Mouse (Mus musculus) G1E (cell line): Measurements from ENCODE around the gene Actn1. TPM values are rescaled to one million over a fixed set of nuclear protein-coding genes. Genes with fewer than 3 reads are reported as not detected.

Experiments
- ATAC-seq: 2 replicates; pipeline ENCODE4 v1.8.0; 2016; ENCODE audit warnings: mild to moderate bottlenecking; ENCODE audit not compliant: insufficient number of reproducible peaks, poor library complexity, low FRiP score, severe bottlenecking; ENCODE audit errors: extremely low read depth
- DNase-seq: peaks from one replicate; pipeline ENCODE4 v3.0.0; 2012; ENCODE audit warnings: low spot score
- H3K27me3 ChIP-seq: 2 replicates; pipeline ENCODE4 v1.6.1; 2012; ENCODE audit warnings: mild to moderate bottlenecking, low read length, inconsistent platforms; ENCODE audit not compliant: insufficient read depth
- H3K36me3 ChIP-seq: replicated peaks from 2 replicates; pipeline ENCODE3; 2012; ENCODE audit warnings: mild to moderate bottlenecking, inconsistent platforms
- H3K4me1 ChIP-seq: 2 replicates; pipeline ENCODE4 v1.6.1; 2012; ENCODE audit warnings: low read depth, low read length, inconsistent platforms, mixed read lengths; ENCODE audit not compliant: insufficient read depth
- H3K4me3 ChIP-seq: 2 replicates; pipeline ENCODE4 v1.5.1; 2012; ENCODE audit warnings: low read depth, mild to moderate bottlenecking, inconsistent platforms, low read length, moderate library complexity, mixed read lengths
- H3K9me3 ChIP-seq: replicated peaks from 2 replicates; pipeline ENCODE4 v1.6.1; 2012; ENCODE audit warnings: inconsistent platforms
- CTCF ChIP-seq: IDR thresholded peaks from 2 replicates; pipeline ENCODE4 v1.5.1; 2012; ENCODE audit warnings: low read depth, low read length, inconsistent platforms, mixed read lengths
- GATA1 ChIP-seq: IDR thresholded peaks from 2 replicates; pipeline ENCODE4 v1.6.1; 2012; ENCODE audit warnings: borderline replicate concordance, low read length, inconsistent platforms, mixed read lengths
- GATA2 ChIP-seq: IDR thresholded peaks from 2 replicates; pipeline ENCODE4 v1.6.1; 2012; ENCODE audit warnings: low read depth, low read length, inconsistent platforms, borderline replicate concordance
- POLR2AphosphoS5 ChIP-seq: IDR thresholded peaks from 2 replicates; pipeline ENCODE4 v1.6.1; 2012; ENCODE audit warnings: low read depth, low read length, inconsistent platforms; ENCODE audit not compliant: insufficient replicate concordance
- TAL1 ChIP-seq: conservative IDR thresholded peaks from 2 replicates; pipeline ENCODE4 v1.6.1; 2012; ENCODE audit warnings: low read depth, low read length, inconsistent platforms, mixed read lengths
- polyA plus RNA-seq: library from polyadenylated mRNA; stranded (reverse); fragments of >175 nt; gene quantifications from 2 replicates; pipeline ENCODE4 v1.2.3, GENCODE M21; 2012
- total RNA-seq, 2 experiments: library from RNA; stranded (forward) in 1 of 2; stranded (reverse) in 1 of 2; fragments of 200-1000 nt in 1 of 2; fragments of >200 nt in 1 of 2; fragmentation: Nextera tagmentation in 1 of 2; gene quantifications; 2 replicates each; pipeline ENCODE4 v1.2.3; 2014 to 2017

Gene Actn1
- total and polyA plus RNA-seq, 3 experiments: 0.38 to 0.83 (median 0.40) TPM

DNA sequence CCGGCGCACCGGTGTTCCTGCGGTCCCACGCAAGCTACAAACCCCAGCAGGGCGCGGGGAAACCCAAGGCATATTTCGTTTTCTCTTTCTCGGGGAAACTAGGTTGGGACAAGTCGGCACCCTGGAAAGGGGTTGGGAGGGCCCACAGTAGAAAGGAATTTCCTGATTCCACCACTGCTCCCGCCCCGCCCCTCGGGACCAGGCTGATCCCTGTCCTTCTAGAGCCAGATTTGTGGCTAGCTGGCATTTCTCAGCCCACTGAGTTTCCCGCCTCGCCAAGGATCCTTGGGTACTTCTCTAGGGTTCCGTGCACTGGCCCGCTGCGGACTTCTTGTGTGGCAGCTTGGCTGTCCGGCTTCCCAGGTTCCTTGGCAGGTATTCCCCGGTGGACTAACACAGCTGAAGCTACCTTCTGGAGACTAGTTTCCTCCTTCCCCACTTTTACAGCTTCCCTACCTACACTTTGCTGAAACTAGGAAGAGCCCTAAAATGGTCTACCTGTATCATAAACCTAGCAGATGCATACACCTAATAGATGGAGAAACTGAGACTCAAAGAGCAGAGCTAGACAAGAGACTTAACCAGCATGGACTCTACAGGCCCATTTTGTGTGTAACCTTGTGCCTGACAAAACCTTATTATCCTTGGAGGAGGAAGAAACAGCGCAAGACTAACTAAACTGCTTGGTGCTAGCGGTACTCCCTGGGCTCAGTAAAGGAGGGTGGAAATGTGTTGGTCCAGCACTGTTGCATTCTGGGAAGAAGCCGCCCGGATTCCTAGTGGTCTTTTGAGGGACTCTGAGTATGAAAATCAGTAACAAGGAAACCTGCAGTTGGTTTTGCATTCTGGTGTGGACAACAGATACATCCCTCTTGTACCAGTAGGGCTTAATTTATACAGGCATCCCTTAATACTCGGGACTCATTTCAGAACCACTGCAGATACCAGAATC is 849 bp upstream of the Actn1 start:
- Histone ChIP-seq H3K9me3 (no peaks in the 10 kb centered on the region; the same call in 1 of the 2 replicates), H3K4me1 (peaks cover 4% of the 10 kb centered on the region; the same call in 1 of the 2 replicates), H3K27me3 (peaks cover 47% of the 10 kb centered on the region), H3K4me3 (no peak overlapping the region), H3K36me3 (no peaks in the 10 kb centered on the region)
- ATAC-seq (no peak), DNase-seq (no peak)
- TF ChIP-seq GATA1 (no peak), TAL1 (no peak), GATA2 (no peak), CTCF (no peak), POLR2AphosphoS5 (no peak)

DNA sequence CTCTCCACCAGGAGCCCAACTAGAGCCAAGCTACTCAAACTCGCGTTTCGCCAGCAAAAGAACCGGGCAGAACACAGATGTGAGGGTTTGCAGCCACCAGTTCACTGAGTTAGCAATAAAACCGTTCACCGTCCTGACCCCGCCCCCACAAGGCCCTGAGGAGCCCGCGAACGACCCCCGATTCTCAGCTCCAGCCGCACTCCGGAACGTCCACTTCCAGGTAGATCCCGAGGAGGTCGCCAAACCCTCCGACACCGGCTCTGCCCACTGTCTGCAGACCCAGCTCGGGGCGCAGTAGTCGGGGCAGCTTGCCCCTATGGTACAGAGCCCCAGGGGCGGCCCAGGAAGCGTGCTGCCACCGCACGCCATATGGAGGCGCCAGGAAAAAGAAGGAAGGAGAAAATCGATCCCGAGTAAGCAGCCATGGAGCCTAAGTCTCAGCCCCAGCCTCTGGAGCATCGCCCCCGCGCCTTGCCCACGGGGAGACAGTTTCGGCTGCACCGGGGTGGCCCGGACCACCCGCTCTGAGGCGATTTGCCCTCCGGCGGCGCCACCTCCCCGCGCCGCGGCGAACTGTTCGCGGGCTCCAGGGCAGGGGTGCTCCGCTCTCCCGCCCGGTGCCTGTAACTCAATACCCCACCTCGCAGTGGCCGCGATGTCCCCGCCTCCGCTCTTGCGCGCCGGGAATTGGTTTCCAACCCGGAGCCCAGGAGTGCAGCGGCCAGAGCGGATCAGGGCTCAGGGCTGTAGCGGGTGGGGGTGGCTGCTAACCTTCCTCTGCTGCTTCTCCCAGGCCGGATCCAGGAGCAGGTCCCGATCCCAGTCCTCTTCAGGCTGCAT is 735 bp downstream of the Actn1 start:
- Histone ChIP-seq H3K4me3 (no peak overlapping the region), H3K36me3 (no peaks in the 10 kb centered on the region), H3K9me3 (no peaks in the 10 kb centered on the region; the same call in 1 of the 2 replicates), H3K4me1 (peaks cover 4% of the 10 kb centered on the region; the same call in 1 of the 2 replicates), H3K27me3 (peaks cover 51% of the 10 kb centered on the region)
- TF ChIP-seq TAL1 (no peak), GATA1 (no peak), POLR2AphosphoS5 (no peak), CTCF (no peak), GATA2 (no peak)
- DNase-seq (no peak), ATAC-seq (no peak)

DNA sequence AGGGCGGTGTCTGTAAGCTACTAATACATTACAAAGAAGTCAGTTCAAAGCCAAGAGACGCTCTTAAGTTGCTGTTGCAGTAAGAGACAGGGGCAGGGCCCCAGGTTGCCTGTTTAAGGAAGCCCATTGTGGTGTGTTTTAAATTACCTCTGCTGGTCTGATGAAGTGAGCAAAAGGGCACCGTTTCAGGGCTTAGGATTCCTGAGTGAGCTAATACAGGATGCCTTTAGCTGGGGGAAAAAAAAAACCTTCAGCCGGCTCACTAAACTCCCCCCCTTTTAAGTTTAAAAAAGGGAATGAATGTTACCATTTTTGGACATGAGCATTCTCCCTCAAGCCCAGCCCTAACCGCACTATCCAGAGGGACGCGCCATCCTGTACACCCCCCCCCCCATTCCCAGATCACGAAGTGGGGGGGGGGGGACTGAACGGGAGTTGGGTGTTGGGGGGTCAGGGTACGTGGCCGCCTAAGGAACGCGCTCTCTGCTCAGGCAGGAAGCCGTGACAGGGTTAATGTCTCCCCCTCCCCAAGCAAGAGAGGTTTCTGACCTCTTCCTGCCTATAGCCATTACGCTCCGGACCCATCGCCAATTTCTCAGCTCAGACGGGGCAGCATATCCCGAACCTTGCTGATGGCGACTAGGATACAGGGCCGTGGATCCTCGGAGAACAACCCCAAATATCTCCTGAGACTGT is 1.5 kb downstream of the Actn1 start:
- no peak for DNase-seq
- no peaks in the 10 kb centered on the region for H3K36me3 ChIP-seq
- H3K27me3 ChIP-seq: peaks cover 51% of the 10 kb centered on the region
- TF ChIP-seq GATA1: no peak
- no peak for TF ChIP-seq TAL1
- H3K4me3 ChIP-seq: no peak overlapping the region
- no peaks in the 10 kb centered on the region; the same call in 1 of the 2 replicates for H3K9me3 ChIP-seq
- peaks cover 4% of the 10 kb centered on the region; the same call in 1 of the 2 replicates for H3K4me1 ChIP-seq
- no peak for ATAC-seq

DNA sequence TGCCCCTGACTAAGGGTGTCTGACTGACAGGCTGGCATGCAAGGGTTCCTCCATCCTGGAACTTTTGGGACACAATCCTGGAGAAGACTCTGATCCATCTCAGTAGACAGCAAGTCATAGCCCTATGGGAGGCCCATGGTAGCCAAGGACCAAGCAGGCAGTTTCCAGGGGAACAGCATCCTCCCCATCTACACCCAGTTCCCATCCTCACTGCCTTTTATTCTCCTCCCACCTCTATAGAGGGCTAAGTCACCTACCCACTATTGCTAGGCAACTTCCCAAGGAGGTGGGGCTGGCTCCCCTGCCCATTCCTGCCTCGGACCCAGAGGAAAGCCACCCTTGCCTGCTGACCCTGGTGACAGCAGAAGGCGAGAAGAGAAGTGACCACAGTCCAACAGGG is 8.2 kb downstream of the Actn1 start:
- no peak for ATAC-seq
- no peak for TF ChIP-seq POLR2AphosphoS5
- no peak for TF ChIP-seq CTCF
- TF ChIP-seq TAL1: no peak
- no peak for TF ChIP-seq GATA2
- TF ChIP-seq GATA1: no peak
- no peak for DNase-seq
- Histone ChIP-seq H3K4me3 (no peak overlapping the region), H3K27me3 (peaks cover 50% of the 10 kb centered on the region), H3K4me1 (no peaks in the 10 kb centered on the region), H3K36me3 (no peaks in the 10 kb centered on the region), H3K9me3 (no peaks in the 10 kb centered on the region)

DNA sequence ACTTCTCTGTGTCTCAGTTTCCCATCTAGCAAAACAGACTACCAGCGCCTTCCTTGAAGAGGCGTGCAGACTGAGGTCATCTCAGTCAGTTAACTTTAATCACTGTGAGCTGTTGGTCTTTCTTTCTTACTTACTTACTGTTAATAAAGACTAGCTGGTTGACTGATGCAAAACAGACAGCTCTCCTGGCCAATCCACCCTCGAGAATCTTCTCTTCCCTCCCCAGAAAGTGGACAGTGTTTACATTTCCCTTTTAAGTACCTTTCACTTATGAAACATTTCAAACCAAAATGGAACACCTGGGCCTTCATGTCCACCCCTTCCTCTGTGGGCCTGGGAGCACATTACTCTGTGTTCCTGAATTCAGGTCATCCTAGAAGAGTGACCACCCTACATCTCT is 8.6 kb downstream of the Actn1 start:
- no peak for ATAC-seq
- H3K4me3 ChIP-seq: no peak overlapping the region
- TF ChIP-seq POLR2AphosphoS5: no peak
- no peak for TF ChIP-seq GATA2
- TF ChIP-seq GATA1: no peak
- DNase-seq: no peak
- no peaks in the 10 kb centered on the region for H3K36me3 ChIP-seq
- H3K27me3 ChIP-seq: peaks cover 52% of the 10 kb centered on the region
- H3K4me1 ChIP-seq: no peaks in the 10 kb centered on the region
- H3K9me3 ChIP-seq: no peaks in the 10 kb centered on the region

DNA sequence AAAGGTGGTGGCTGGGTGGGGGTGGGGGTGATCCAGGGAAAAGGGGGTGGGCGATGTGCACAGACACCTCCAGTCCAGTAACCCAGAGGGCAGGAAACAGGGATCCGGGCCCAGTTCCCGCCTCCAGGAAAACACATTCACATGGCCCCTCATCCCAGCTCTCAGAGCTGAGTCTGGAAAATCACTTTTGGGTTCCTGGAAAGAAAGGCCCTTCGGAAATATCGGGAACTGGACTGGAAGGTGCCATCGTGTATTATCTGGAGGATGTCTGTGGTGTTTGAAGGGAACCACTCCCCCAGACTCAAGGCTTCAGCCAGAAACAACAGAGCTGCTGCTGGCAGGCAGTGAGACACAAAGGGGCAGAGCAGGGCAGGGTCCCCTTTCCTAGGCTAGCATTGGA is 10.6 kb downstream of the Actn1 start:
- H3K4me3 ChIP-seq: no peak overlapping the region
- H3K4me1 ChIP-seq: no peaks in the 10 kb centered on the region
- TF ChIP-seq TAL1 (no peak), CTCF (no peak), POLR2AphosphoS5 (no peak), GATA2 (no peak), GATA1 (no peak)
- peaks cover 53% of the 10 kb centered on the region for H3K27me3 ChIP-seq
- H3K36me3 ChIP-seq: no peaks in the 10 kb centered on the region
- H3K9me3 ChIP-seq: no peaks in the 10 kb centered on the region
- DNase-seq (no peak), ATAC-seq (no peak)
